Mouse (Mus musculus) CH12.LX (cell line): ENCODE data around the gene Gpatch1. TPM values are rescaled to one million over a fixed set of nuclear protein-coding genes. Genes with fewer than 3 reads are reported as not detected.

Experiments used
- DNase-seq: peaks from one replicate; pipeline ENCODE4 v3.0.0-alpha.2; 2013; ENCODE audit errors: extremely low read depth
- H3K27ac ChIP-seq: 2 replicates; pipeline ENCODE4 v1.5.1; 2012; ENCODE audit warnings: low read depth, mild to moderate bottlenecking, control low read depth, moderate library complexity; ENCODE audit not compliant: insufficient read depth
- H3K27me3 ChIP-seq: replicated peaks from 2 replicates; pipeline ENCODE3; 2012; ENCODE audit warnings: inconsistent platforms
- H3K36me3 ChIP-seq, 2 experiments: replicated peaks in 1 of 2; 2 replicates each; pipeline versions ENCODE3 to v1.6.1; 2012; ENCODE audit warnings: inconsistent platforms in 1 of 2, low read length in 1 of 2, mild to moderate bottlenecking in 1 of 2, mixed read lengths in 1 of 2, moderate library complexity in 1 of 2; ENCODE audit not compliant: control insufficient read depth in 1 of 2, insufficient read depth in 1 of 2
- H3K4me1 ChIP-seq, 2 experiments: 2 replicates each; pipeline ENCODE4 v1.6.1; 2012; ENCODE audit warnings: inconsistent platforms in 1 of 2, moderate library complexity in 1 of 2; ENCODE audit not compliant: insufficient read depth in 2 of 2, control insufficient read depth in 1 of 2
- H3K4me2 ChIP-seq: 2 replicates; pipeline ENCODE4 v1.6.1; 2012; ENCODE audit warnings: low read depth, mild to moderate bottlenecking, control low read depth; ENCODE audit not compliant: poor library complexity, insufficient read depth, severe bottlenecking
- H3K4me3 ChIP-seq, 3 experiments: fragments of 150-350 bp in 1 of 3; sonication (generic) in 1 of 3; replicated peaks in 1 of 3; 2 replicates each; pipeline versions ENCODE3 to v1.5.1; 2011 to 2012; ENCODE audit warnings: low read depth in 2 of 3, low read length in 2 of 3, mild to moderate bottlenecking in 2 of 3, moderate library complexity in 2 of 3, control low read depth in 1 of 3, improper control_type of control experiment in 1 of 3, inconsistent platforms in 1 of 3, mixed read lengths in 1 of 3; ENCODE audit not compliant: poor library complexity in 1 of 3
- H3K79me2 ChIP-seq: replicated peaks from 2 replicates; pipeline ENCODE4 v1.6.1; 2012; ENCODE audit warnings: mild to moderate bottlenecking, moderate library complexity; ENCODE audit not compliant: control insufficient read depth, poor library complexity, insufficient read depth, severe bottlenecking; ENCODE audit errors: extremely low read depth
- H3K9ac ChIP-seq: 2 replicates; pipeline ENCODE4 v1.6.1; 2012; ENCODE audit warnings: low read depth, mild to moderate bottlenecking, control low read depth, moderate library complexity; ENCODE audit not compliant: insufficient read depth
- H3K9me3 ChIP-seq: replicated peaks from 2 replicates; pipeline ENCODE3; 2012; ENCODE audit warnings: low read length, inconsistent platforms, mixed read lengths
- BHLHE40 ChIP-seq: IDR thresholded peaks from 2 replicates; pipeline ENCODE4 v1.6.1; 2011; ENCODE audit warnings: mild to moderate bottlenecking, low read depth, low read length, improper control_type of control experiment
- CTCF ChIP-seq, 2 experiments: IDR thresholded peaks in 1 of 2; conservative IDR thresholded peaks in 1 of 2; 2 replicates each; pipeline ENCODE4 v1.5.1; 2011 to 2012; ENCODE audit warnings: low read depth in 2 of 2, low read length in 2 of 2, improper control_type of control experiment in 1 of 2, inconsistent platforms in 1 of 2, mild to moderate bottlenecking in 1 of 2, moderate library complexity in 1 of 2
- EP300 ChIP-seq: IDR thresholded peaks from 2 replicates; pipeline ENCODE4 v1.6.1; 2011; ENCODE audit warnings: low read length, improper control_type of control experiment
- ETS1 ChIP-seq: conservative IDR thresholded peaks from 2 replicates; pipeline ENCODE4 v1.6.1; 2012; ENCODE audit warnings: low read depth, mild to moderate bottlenecking, inconsistent platforms, low read length, improper control_type of control experiment, moderate library complexity
- IRF4 ChIP-seq: IDR thresholded peaks from 2 replicates; pipeline ENCODE4 v1.6.1; 2014; ENCODE audit warnings: low read depth, mild to moderate bottlenecking, inconsistent platforms, low read length, improper control_type of control experiment
- KAT2A ChIP-seq: IDR thresholded peaks from 2 replicates; pipeline ENCODE4 v1.6.1; 2012; ENCODE audit warnings: low read length, improper control_type of control experiment, inconsistent platforms; ENCODE audit not compliant: insufficient replicate concordance
- MAFK ChIP-seq: IDR thresholded peaks from 2 replicates; pipeline ENCODE4 v1.6.1; 2011; ENCODE audit warnings: low read length, improper control_type of control experiment; ENCODE audit not compliant: insufficient replicate concordance
- MAZ ChIP-seq: IDR thresholded peaks from 2 replicates; pipeline ENCODE4 v1.6.1; 2012; ENCODE audit warnings: low read depth, mild to moderate bottlenecking, inconsistent platforms, low read length, improper control_type of control experiment, moderate library complexity
- MEF2A ChIP-seq: IDR thresholded peaks from 2 replicates; pipeline ENCODE4 v1.6.1; 2014; ENCODE audit warnings: low read depth, mild to moderate bottlenecking, inconsistent platforms, low read length, improper control_type of control experiment, borderline replicate concordance
- MXI1 ChIP-seq: IDR thresholded peaks from 2 replicates; pipeline ENCODE4 v1.6.1; 2011; ENCODE audit warnings: mild to moderate bottlenecking, low read depth, low read length, improper control_type of control experiment
- MYC ChIP-seq: IDR thresholded peaks from 2 replicates; pipeline ENCODE4 v1.6.1; 2011; ENCODE audit warnings: low read depth, mild to moderate bottlenecking, improper control_type of control experiment, low read length
- PAX5 ChIP-seq: IDR thresholded peaks from 2 replicates; pipeline ENCODE4 v1.6.1; 2012; ENCODE audit warnings: low read length, inconsistent platforms, mixed read lengths
- POLR2AphosphoS2 ChIP-seq: IDR thresholded peaks from 2 replicates; pipeline ENCODE4 v1.6.1; 2011; ENCODE audit warnings: low read depth, low read length, improper control_type of control experiment
- RCOR1 ChIP-seq: conservative IDR thresholded peaks from 2 replicates; pipeline ENCODE4 v1.6.1; 2012; ENCODE audit warnings: low read depth, mild to moderate bottlenecking, inconsistent platforms, low read length, improper control_type of control experiment
- SIN3A ChIP-seq: IDR thresholded peaks from 2 replicates; pipeline ENCODE4 v1.6.1; 2012; ENCODE audit warnings: low read length, improper control_type of control experiment, inconsistent platforms
- TBP ChIP-seq: conservative IDR thresholded peaks from 2 replicates; pipeline ENCODE4 v1.6.1; 2011; ENCODE audit warnings: low read depth, low read length, improper control_type of control experiment
- UBTF ChIP-seq: IDR thresholded peaks from 2 replicates; pipeline ENCODE4 v1.6.1; 2012; ENCODE audit warnings: low read depth, mild to moderate bottlenecking, inconsistent platforms, low read length, improper control_type of control experiment, moderate library complexity
- USF2 ChIP-seq: conservative IDR thresholded peaks from 2 replicates; pipeline ENCODE4 v1.6.1; 2011; ENCODE audit warnings: low read depth, low read length, improper control_type of control experiment
- ZMIZ1 ChIP-seq: IDR thresholded peaks from 2 replicates; pipeline ENCODE4 v1.6.1; 2012; ENCODE audit warnings: low read depth, mild to moderate bottlenecking, inconsistent platforms, low read length, improper control_type of control experiment
- dilution Hi-C: fragments of 300-500 bp; cut with MboI; formaldehyde crosslinking; loops from 2 replicates; pipeline ENCODE4 v1.14.3; 2020; ENCODE audit warnings: low sequenced_read_pairs; ENCODE audit not compliant: extremely low pct_unique_long_range_greater_than_20kb, extremely low pct_ligation_motif_present
- in situ Hi-C: fragments of 300-500 bp; cut with MboI; formaldehyde crosslinking; loops from 3 replicates; pipeline ENCODE4 v1.14.3; 2019; ENCODE audit warnings: low sequenced_read_pairs, low pct_ligation_motif_present, low pct_unique_long_range_greater_than_20kb, mixed read lengths
- polyA plus RNA-seq: library from polyadenylated mRNA; unstranded; fragments of >175 nt; gene quantifications from 2 replicates; pipeline ENCODE4 v1.2.1, GENCODE M21; 2012; ENCODE audit warnings: low read depth; ENCODE audit not compliant: insufficient read length
- total RNA-seq, 2 experiments: library from RNA; depleted of rRNA; stranded (reverse); fragments of 300-350 nt in 1 of 2; fragments of >200 nt in 1 of 2; gene quantifications; 2 replicates each; pipeline ENCODE4 v1.2.3; 2012 to 2014

Gpatch1 gene
- total and polyA plus RNA-seq, 3 experiments: 4.3 to 14.2 (median 6.9) TPM

DNA sequence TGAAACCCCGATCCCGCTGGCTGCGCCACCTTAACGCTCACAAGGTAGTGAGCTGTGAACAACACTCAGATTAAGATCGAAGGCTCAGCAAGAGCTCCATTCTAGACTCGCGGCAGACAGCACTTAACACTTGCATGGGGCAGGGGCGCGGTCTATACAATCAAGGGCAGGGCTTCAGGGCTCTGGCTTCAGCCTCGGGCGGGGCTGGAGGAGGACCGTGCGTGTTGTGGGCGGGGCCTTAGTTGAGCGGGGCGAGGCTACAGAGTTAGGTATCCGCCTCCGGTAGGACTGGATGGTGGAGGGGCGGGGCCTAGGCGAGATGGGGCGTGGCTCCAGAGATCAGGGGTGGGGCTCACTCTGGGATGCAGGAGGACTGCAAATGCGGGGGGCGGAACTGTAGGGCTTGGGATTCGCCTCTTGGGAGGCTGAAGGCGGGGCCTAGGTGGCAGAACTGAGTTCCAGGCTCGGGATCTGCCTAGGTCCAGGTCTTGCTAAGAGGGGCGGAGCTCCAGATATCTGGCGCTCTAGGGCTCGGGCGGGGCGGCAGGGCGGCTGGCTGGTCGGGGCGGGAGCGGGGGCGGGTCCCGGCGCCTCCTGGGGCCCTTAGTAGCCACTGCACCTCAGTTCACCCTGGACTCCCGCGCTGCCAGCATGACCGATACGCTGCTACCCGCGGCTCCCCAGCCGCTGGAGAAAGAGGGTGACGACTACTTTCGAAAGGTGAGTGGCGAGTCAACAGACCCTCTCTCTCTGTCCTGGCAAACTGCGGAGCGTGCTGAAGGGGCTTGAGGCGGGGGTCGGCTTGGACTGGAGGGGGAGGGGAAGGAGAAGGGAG, 15.7 kb upstream of the Gpatch1 start, which contains the start of gene Rhpn2:
TSS of gene Rhpn2 (plus strand) at position 479 of the 835 bp plus-strand sequence.
- Histone ChIP-seq H3K27ac (no peak within 1 kb of the TSS), H3K4me1 (peaks cover 9 to 14% of the 10 kb centered on the region in 2 experiments), H3K79me2 (no peaks in the 10 kb centered on the region), H3K4me2 (peak within 1 kb of the TSS; percentile 85), H3K4me3 (peak within 1 kb of the TSS; percentile 25 to 49 (median 31)), H3K9me3 (peaks cover 5% of the 10 kb centered on the region), H3K27me3 (peaks cover 70% of the 10 kb centered on the region), H3K9ac (no peak within 1 kb of the TSS), H3K36me3 (no peaks in the 10 kb centered on the region)
- TF ChIP-seq PAX5 (no peak), MEF2A (no peak), POLR2AphosphoS2 (no peak), EP300 (no peak), USF2 (no peak), UBTF (no peak), MAFK (no peak), IRF4 (no peak), KAT2A (no peak), MAZ (no peak), SIN3A (no peak), TBP (no peak), CTCF (conservative IDR thresholded peaks at IDR 0.05 in 1 of 2, IDR thresholded peaks at IDR 0.05 in 1 of 2; ENCODE audit: low read depth in 2 of 2, low read length in 2 of 2) (no peak), MXI1 (no peak), BHLHE40 (no peak), MYC (no peak)
- dilution Hi-C loops (no loop called here), in situ Hi-C loops (no loop called here)
- DNase-seq: peak; percentile 91

DNA sequence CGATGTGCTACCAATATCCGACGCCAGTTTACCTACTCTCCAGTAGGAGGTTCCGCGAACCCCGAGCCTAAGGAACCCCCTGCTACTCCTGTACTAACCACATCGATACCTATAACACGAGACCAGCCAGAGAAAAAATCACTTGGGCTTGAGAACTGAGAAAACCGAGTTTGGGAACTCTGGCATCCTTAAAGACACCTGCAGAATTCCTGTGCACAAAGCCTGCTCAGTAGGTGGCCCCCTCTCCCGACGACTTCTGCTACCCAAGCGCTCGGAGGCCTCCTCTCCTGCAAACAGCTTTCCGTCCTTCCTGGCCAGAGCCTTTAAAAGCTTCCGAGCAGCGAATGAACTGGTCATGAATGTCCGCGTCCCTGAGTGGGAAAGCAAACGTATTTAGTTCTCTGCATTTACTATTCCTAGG, 15.0 kb upstream of the Gpatch1 start:
- peak overlapping the region; percentile 14 to 40 (median 31) for H3K4me3 ChIP-seq
- TF ChIP-seq RCOR1: no peak
- no peak for TF ChIP-seq BHLHE40
- peak in 1 of 2 experiments; percentile 9; a peak in 1 of 4 replicates for TF ChIP-seq CTCF (conservative IDR thresholded peaks at IDR 0.05 in 1 of 2, IDR thresholded peaks at IDR 0.05 in 1 of 2; ENCODE audit: low read depth in 2 of 2, low read length in 2 of 2)
- no peak for TF ChIP-seq ZMIZ1
- no peak for TF ChIP-seq ETS1
- TF ChIP-seq MXI1: peak; percentile 23; the same call in 1 of the 2 replicates
- H3K4me1 ChIP-seq: peaks cover 9 to 14% of the 10 kb centered on the region in 2 experiments
- H3K9me3 ChIP-seq: peaks cover 5% of the 10 kb centered on the region
- dilution Hi-C loops: no loop called here
- no peak for DNase-seq
- in situ Hi-C loops: no loop called here
- H3K27ac ChIP-seq: no peak overlapping the region
- H3K27me3 ChIP-seq: peaks cover 65% of the 10 kb centered on the region
- peak overlapping the region; percentile 85 for H3K4me2 ChIP-seq
- no peak overlapping the region for H3K9ac ChIP-seq
- H3K79me2 ChIP-seq: no peaks in the 10 kb centered on the region
- no peaks in the 10 kb centered on the region for H3K36me3 ChIP-seq
